Mouse (Mus musculus) left cerebral cortex, postnatal 36 days (tissue): ENCODE results near the gene Rtraf. TPM values are rescaled to one million over a fixed set of nuclear protein-coding genes. Genes with fewer than 3 reads are reported as not detected.

ENCODE experiments used
- DNase-seq, 2 experiments: peaks; one replicate each; pipeline ENCODE4 v3.0.0; 2021 to 2022; ENCODE audit warnings: low spot score in 2 of 2, mixed read lengths in 1 of 2
- intact Hi-C: fragments of 180-260 bp; cut with DNase I; formaldehyde crosslinking; loops from one replicate; pipeline ENCODE4 v1.15.1; 2025
- total RNA-seq, 2 experiments: library from RNA; stranded (reverse); gene quantifications; 2 replicates each; pipeline ENCODE4 v1.2.3; 2021

The Rtraf gene
- total RNA-seq, 2 experiments from 2014 or later: 41.5 to 44.0 TPM

- intact Hi-C loops: no loop called here
- DNase-seq: no peak
These were observed 20.4 kb downstream of the Rtraf start for GRCm38 (mm10) chr14:19803222-19803621.

DNA sequence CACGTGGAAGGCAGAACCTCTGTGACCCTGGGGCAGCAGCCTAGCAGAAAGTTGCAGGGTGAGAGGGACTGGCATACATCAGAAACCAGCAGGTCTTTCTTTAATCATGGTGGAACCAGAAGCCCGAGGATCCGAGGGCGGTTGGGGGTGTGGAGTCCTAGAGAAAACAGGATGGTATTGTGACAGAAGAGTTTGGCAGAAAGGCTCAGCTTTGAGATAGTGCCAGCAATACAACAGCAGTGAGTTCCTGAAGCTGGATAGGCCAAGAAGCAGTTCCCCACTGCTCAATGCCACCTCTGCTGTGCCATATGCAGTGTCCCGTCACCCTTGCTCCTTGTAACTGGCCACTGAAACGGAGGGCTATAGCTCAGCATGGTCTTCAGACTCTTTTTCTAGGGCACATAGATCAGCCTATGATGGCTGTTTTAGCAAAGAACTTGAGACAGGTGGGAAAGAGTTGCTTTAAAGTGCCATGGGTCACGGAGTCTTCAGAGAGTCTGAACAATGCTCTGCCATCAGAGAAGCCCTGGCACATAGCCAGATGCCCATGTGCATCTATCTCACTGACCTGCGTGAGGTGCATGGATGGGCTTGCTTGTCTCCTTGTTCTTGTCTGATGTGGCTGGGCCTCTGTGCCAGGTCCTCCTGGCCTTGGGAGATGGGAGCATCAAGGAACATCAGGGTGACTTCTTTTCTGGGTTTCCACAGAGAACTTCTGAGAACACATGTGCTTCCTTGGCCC lies 22.0 kb downstream of the Rtraf start:
- DNase-seq: no peak
- intact Hi-C loops: no loop called here

DNA sequence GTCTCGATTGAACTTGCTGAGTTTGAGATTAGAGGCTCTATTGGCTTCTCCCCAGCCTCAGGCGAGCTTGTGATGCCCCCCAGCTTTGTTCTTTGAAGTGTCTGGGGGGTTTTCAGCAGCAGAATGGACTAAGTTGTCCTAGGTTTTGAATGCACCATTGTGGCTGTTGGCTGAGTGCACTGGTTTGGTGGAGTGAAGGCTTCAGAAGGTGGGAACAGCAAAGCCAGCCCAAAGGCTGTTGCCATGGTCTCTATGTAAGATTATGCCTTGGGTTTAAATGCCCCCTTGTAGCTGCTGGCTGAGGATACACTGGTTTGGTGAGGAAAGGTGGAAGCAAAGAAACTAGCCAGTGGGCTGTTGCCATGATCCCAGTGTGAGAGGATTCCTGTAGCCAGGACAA lies 23.1 kb downstream of the Rtraf start:
- no peak for DNase-seq
- intact Hi-C loops: no loop called here

GRCm38 (mm10) chr14:19796541-19797304 lies 26.9 kb downstream of the Rtraf start:
- DNase-seq: no peak
- intact Hi-C loops: no loop called here

DNA sequence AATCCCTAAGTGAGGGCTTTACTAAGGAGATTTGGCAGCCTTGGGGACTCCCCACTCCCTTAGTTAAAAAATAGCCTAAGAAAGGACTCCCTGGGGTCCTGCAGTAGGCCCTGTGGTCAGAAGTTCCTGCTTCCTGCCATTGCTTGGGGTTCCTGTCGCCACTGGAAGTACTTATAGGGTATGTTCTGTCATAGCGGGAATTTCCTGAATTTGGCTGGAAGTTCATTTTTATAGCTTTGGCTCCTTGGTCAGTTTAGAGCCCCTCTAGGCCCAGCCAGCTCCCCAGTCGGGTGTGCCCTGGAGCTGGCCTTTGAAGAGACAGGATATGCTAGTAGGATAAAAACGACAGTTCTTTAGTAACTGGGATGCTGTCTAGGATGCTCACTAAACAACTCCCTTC lies 28.7 kb downstream of the Rtraf start:
- intact Hi-C loops: no loop called here

DNA sequence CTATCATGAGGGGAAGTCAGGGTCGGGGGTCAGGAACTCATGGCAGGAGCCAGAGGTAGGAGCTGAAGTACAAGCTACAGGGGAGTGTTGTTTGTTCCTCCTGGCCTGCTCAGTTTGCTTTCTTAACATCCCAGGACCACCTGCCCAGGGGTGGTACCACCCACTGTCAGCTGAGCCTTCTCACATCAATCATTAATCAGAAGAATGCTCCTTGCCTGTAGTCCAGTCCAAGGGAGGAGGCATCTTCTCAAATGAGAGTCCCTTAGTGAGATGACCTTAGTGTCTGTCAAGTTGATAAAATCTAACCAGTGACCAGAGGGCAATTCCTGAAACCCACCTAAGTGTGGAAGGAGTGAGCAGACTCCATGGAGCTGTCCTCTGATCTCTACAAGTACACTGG lies 35.2 kb downstream of the Rtraf start:
- intact Hi-C loops: no loop called here
- DNase-seq: no peak

More for the DNA sequence above, 28.7 kb downstream of the Rtraf start:
- no peak for DNase-seq

- intact Hi-C loops: no loop called here
- no peak for DNase-seq
These were observed 37.6 kb downstream of the Rtraf start for GRCm38 (mm10) chr14:19785797-19786588.

DNA sequence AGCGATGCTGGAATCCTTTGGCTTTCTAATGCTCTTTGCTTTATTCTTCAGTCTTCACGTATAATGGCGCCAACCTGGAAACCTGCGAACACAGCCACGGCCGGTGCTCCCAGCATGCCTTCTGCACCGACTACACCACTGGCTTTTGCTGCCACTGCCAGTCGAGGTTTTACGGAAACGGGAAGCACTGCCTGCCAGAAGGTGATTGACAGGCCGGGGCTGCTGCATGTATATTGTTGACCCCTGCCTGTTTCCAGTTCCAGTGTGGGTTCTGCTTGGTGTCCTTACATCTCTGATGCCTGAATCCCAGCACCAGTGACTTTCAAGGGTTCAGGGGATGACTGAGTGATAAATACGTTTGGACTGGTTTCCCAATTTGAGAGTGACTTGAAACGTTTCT lies 45.7 kb downstream of the Rtraf start:
- DNase-seq: no peak
- intact Hi-C loops: no loop called here

DNA sequence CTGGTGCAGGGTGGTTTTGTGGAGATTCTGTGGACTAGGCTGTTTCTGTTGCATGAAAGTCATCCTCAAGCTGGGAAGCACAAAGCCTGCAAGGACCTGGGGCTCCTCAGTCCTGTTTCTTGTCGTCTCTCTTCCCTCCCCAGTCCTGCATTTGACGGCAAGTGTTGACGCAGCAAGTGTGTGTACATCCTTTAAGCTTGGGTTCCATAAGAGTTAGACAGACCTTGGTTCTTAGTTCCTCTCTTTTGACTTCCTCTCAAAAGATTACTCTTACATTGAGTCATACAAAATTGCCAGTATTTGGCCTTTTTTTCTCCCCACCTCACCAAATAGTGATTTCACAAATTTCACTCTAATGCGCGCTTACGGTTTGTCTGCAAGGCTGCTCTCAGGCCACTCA lies 46.3 kb downstream of the Rtraf start:
- intact Hi-C loops: no loop called here
- no peak for DNase-seq

DNA sequence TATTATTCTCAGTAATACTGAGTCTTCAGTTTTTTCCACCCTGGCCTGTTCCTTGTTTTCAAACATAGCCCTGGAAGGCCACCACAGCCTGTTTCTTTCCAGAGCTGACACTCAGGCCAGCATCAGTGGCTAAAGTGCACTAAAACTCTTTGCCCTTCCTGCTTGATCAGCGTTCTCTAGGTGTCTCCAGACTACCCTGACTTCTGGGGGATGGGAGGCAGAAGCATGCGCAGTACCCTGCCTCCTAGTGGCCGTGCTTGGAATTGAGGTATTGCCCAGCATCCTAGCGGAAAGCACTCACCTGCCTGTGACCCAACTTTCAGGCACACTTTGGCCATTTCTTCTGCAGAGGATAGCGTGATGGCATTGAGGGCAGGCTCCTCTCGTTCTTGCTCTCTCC lies 46.7 kb downstream of the Rtraf start:
- intact Hi-C loops: no loop called here
- DNase-seq: no peak

- intact Hi-C loops: no loop called here
- DNase-seq: no peak
These were observed 47.4 kb downstream of the Rtraf start for GRCm38 (mm10) chr14:19776179-19776578.

DNA sequence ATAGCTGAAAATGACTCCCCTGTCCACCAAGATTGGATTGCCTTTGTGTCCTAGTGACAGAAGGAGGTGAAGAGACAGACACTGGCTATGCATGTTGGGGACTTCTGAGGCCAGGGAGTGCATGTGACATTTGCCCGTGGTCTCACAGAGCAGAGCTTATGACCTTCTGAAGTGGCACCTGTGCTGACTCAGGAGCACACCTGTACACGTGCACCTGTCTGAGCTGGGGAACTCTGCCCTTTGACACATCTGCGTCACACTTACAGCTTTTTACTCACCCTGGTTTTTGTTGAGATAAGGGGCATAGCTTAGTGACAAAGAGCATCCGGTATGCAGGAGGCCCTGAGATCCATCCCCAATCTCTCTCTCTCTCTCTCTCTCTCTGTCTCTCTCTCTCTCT lies 48.1 kb downstream of the Rtraf start:
- intact Hi-C loops: no loop called here

GRCm38 (mm10) chr14:19774036-19774628 lies 49.5 kb downstream of the Rtraf start:
- intact Hi-C loops: no loop called here
- DNase-seq: no peak

More for the DNA sequence above, 48.1 kb downstream of the Rtraf start:
- no peak for DNase-seq

- intact Hi-C loops: no loop called here
- no peak for DNase-seq
These were observed 52.5 kb downstream of the Rtraf start for GRCm38 (mm10) chr14:19771173-19771572.

GRCm38 (mm10) chr14:19769441-19770200 lies 54.0 kb downstream of the Rtraf start:
- intact Hi-C loops: no loop called here
- DNase-seq: no peak

- intact Hi-C loops: no loop called here
- DNase-seq: no peak
These were observed 55.0 kb downstream of the Rtraf start for GRCm38 (mm10) chr14:19768648-19769047.

- DNase-seq: no peak
- intact Hi-C loops: no loop called here
These were observed 57.3 kb downstream of the Rtraf start for GRCm38 (mm10) chr14:19766380-19766649.

- DNase-seq: no peak
- intact Hi-C loops: no loop called here
These were observed 57.9 kb downstream of the Rtraf start for GRCm38 (mm10) chr14:19765539-19766379.

GRCm38 (mm10) chr14:19764331-19764730 lies 59.3 kb downstream of the Rtraf start:
- intact Hi-C loops: no loop called here
- DNase-seq: no peak
